In the genomic region with DNA sequence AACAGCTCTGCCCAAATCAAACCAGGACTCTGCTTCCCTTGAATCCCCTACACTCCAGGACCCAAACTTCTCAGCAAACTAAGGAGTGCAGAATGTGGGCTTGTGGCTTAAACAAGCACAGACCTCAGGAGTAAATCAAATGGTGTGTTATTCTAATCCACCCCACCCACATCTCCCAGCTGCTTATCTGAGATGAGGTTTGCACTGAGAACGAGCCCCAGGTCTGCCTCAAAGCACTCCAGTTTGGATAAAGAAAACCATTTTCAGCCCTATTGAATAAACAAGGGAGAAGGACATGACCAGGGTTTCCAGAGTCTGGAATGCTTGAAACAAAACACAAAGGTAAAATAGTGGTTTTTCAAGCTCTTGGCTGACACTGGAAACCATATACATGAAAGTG, we compare ENCODE assay signal across 16 mouse cellular contexts.
"Had no signal": no experiment of that assay in that cellular context is flagged by ENCODE, and none has a peak within 500 bp of the region (broad histone marks: within the 10 kb centered on the region; RNA-seq: fewer than 3 reads in every experiment).

No protein-coding gene starts in this region.

- H3K4me1 ChIP-seq: liver, embryonic 12.5 days had no signal

- H3K36me3 ChIP-seq: liver, embryonic 12.5 days; midbrain, embryonic 10.5 days; midbrain, embryonic 12.5 days; neural tube, embryonic 12.5 days had no signal

- DNase-seq: lung, adult 18-20 months; lung, embryonic 14.5 days; lung, postnatal 10 days; lung, postnatal 36 days; midbrain, embryonic 14.5 days; right cerebral cortex, postnatal 14 days; thymus, adult 2 months; thymus, postnatal 25 days; thymus, postnatal 4 days had no signal

- H3K27ac ChIP-seq: liver, embryonic 12.5 days; liver, embryonic 14.5 days; macrophage; midbrain, embryonic 10.5 days; midbrain, embryonic 12.5 days; neural tube, embryonic 12.5 days had no signal

- H3K4me3 ChIP-seq: liver, embryonic 12.5 days; midbrain, embryonic 10.5 days; midbrain, embryonic 12.5 days; neural tube, embryonic 12.5 days had no signal

- ATAC-seq: liver, embryonic 12.5 days; midbrain, embryonic 16.5 days had no signal

- H3K4me2 ChIP-seq: liver, embryonic 12.5 days; lung, embryonic 14.5 days; midbrain, embryonic 12.5 days; neural tube, embryonic 12.5 days had no signal

- H3K9me3 ChIP-seq: liver, embryonic 12.5 days; midbrain, embryonic 10.5 days; midbrain, embryonic 12.5 days; neural tube, embryonic 12.5 days had no signal

- H3K9ac ChIP-seq: liver, embryonic 12.5 days; liver, embryonic 14.5 days; lung, embryonic 14.5 days; midbrain, embryonic 12.5 days; neural tube, embryonic 12.5 days had no signal
